Mouse (Mus musculus): ENCODE data around the gene Cpne8. TPM values are rescaled to one million over a fixed set of nuclear protein-coding genes. Genes with fewer than 3 reads are reported as not detected.

The Cpne8 gene
- polyA plus RNA-seq, 1 experiment from 2014 or later: 13.9 TPM

DNA sequence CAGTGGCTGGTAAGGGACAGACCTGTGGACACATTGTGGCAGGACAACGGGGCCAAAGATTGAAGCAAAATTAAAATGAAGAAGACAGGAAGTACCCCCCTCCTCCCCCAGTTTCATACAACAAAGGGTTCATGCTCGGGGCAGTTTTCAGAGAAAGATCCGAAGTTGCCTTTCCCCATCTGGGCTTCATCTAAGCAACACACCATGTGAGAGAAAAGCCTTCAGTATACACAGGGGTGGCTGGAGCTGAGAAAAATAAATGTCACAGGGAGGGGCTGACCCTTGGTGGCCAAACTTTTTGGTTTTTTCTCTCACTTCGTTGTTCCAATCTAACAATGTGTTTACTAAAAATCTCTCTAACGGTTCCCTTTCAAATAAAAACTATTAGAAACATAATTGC lies 135.8 kb downstream of the Cpne8 start:
- WGBS: 36% methylated on average over 5 of the region's 5 CpGs
- no peak overlapping the region for H3K27ac ChIP-seq (ENCODE audit: low read depth)
- no peak for TF ChIP-seq CTCF (IDR thresholded peaks at IDR 0.05; ENCODE audit: low read depth)
- no peaks in the 10 kb centered on the region for H3K9me3 ChIP-seq (ENCODE audit: low read depth, low read length)
- DNase-seq (peak; percentile 69), ATAC-seq (ENCODE audit: insufficient read depth) (peak; percentile 71; the same call in 1 of the 2 replicates)
- H3K4me1 ChIP-seq (ENCODE audit: insufficient read depth): no peaks in the 10 kb centered on the region
- H3K4me3 ChIP-seq (ENCODE audit: low read depth, low read length): no peak overlapping the region
- H3K27me3 ChIP-seq (ENCODE audit: insufficient read depth, low read length): no peaks in the 10 kb centered on the region
- H3K36me3 ChIP-seq (ENCODE audit: insufficient read depth): no peaks in the 10 kb centered on the region
- H3K9ac ChIP-seq: no peak overlapping the region
- H3K4me2 ChIP-seq: no peak overlapping the region

DNA sequence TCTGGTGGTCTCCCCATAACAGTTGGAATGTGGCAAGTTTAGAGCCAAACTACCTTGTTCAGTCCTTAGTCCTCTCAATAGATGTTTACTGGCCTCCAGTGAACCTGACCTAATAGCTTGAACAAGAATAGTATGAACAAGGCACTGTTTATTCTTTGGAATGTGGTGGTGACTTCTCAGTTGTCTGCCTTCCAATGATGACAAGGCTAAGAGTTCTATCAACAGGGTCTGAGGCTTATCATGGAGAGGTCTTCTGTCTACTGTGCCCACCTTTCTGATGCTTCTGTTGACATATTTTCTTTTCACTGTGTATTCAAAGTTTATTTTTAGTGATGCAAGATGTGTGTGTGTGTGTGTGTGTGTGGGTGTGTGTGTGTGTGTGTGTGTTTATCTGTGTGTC lies 137.1 kb downstream of the Cpne8 start:
- Histone ChIP-seq H3K27ac (ENCODE audit: low read depth) (no peak overlapping the region), H3K4me2 (no peak overlapping the region), H3K27me3 (ENCODE audit: insufficient read depth, low read length) (no peaks in the 10 kb centered on the region), H3K9ac (no peak overlapping the region), H3K4me3 (ENCODE audit: low read depth, low read length) (no peak overlapping the region), H3K36me3 (ENCODE audit: insufficient read depth) (no peaks in the 10 kb centered on the region), H3K9me3 (ENCODE audit: low read depth, low read length) (no peaks in the 10 kb centered on the region), H3K4me1 (ENCODE audit: insufficient read depth) (no peaks in the 10 kb centered on the region)
- DNase-seq (no peak), ATAC-seq (ENCODE audit: insufficient read depth) (no peak)
- TF ChIP-seq CTCF (IDR thresholded peaks at IDR 0.05; ENCODE audit: low read depth): no peak

DNA sequence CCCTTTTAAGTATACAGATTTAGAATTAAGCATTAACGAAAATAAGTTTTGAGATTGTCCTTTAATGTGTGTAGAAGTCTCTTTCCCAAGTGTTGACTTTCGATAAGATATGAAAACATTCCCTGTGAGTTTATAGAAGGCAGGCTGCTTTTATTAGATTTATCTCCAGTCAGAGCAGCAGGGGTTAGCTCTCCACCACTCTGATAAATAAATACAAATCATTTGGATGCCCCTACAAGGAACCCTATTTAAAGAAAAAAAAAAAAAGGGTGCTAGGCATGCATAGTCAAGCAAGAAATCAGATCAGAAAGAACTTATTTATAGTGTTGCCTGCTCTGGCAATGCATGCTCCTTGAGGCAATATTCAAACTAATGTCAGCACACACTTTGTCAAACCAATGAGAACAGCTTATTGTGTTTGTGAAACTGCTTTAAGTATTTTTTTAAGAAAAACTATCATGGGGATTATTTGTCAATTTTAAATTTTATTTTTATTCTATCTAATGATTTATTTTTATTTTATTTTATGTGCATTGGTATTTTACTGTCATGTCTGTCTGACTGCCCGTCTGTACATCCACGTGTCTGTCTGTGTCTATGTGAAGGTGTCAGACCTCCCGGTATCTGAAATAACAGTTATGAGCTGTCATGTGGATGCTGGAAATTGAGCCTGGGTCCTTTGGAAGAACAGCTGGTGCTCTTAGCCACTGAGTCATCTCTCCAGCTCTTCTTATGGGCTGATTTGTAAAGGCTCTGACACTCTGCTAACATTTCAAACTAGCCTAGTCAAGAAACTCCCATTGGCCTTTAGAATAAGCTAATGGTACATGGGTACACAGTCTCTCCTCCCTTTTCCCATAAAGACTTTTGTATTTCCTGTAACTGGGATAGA lies 142.7 kb downstream of the Cpne8 start:
- Histone ChIP-seq H3K4me1 (ENCODE audit: insufficient read depth) (no peaks in the 10 kb centered on the region), H3K27me3 (ENCODE audit: insufficient read depth, low read length) (no peaks in the 10 kb centered on the region), H3K9me3 (ENCODE audit: low read depth, low read length) (no peaks in the 10 kb centered on the region), H3K4me3 (ENCODE audit: low read depth, low read length) (no peak overlapping the region), H3K27ac (ENCODE audit: low read depth) (no peak overlapping the region), H3K36me3 (ENCODE audit: insufficient read depth) (no peaks in the 10 kb centered on the region), H3K9ac (no peak overlapping the region), H3K4me2 (no peak overlapping the region)
- DNase-seq: peak; percentile 79
- TF ChIP-seq CTCF (IDR thresholded peaks at IDR 0.05; ENCODE audit: low read depth): no peak
- 28% methylated on average over 5 of the region's 5 CpGs for WGBS
- peak; percentile 95 for ATAC-seq (ENCODE audit: insufficient read depth)

DNA sequence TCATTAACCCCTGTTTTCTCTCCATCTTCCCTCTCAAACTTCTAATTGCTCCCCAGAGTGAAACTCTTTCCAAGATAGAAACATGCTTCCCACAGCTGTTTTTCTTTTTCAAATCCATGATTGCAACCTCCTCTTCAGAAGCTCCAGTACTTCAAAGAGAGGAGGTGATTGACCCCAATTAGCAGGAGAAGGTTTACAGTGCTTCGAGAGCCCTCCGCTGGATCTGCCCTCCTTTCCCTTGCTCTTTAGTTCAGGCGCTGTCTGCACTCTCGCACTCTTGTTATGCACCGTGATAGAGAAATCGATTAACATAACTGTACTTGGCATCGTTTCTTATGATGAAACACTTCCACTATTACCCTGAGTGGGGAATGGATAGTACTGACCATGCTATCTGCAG lies 143.5 kb downstream of the Cpne8 start:
- Histone ChIP-seq H3K27me3 (ENCODE audit: insufficient read depth, low read length) (no peaks in the 10 kb centered on the region), H3K27ac (ENCODE audit: low read depth) (no peak overlapping the region), H3K4me1 (ENCODE audit: insufficient read depth) (no peaks in the 10 kb centered on the region), H3K4me2 (peak overlapping the region; percentile 28; the same call in 1 of the 2 replicates), H3K9me3 (ENCODE audit: low read depth, low read length) (no peaks in the 10 kb centered on the region), H3K36me3 (ENCODE audit: insufficient read depth) (no peaks in the 10 kb centered on the region), H3K4me3 (ENCODE audit: low read depth, low read length) (no peak overlapping the region), H3K9ac (no peak overlapping the region)
- DNase-seq (peak; percentile 11), ATAC-seq (ENCODE audit: insufficient read depth) (0 out of 2 replicates have a peak, but pooled peaks have one; percentile 29)
- WGBS: 36% methylated on average over 7 of the region's 7 CpGs
- no peak for TF ChIP-seq CTCF (IDR thresholded peaks at IDR 0.05; ENCODE audit: low read depth)

DNA sequence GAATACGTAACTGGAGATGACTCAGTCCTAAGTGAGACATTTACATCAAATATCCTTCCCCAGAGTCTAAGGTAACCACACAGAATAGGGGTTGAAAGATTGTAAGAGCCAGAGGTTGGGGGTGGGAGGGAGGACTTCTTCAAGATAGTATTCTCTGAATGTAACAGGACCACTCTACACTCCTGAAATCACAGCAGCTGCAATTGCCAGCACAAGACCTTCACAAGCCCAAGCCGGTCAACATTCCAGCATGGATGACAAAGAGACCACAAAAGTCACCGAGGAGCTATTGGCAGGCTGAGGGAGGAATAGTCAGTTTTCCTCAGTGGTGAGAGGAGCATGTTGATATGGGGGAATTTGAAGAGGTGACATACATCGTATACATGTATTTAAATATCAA lies 166.5 kb downstream of the Cpne8 start:
- ATAC-seq (ENCODE audit: insufficient read depth): no peak
- TF ChIP-seq CTCF (IDR thresholded peaks at IDR 0.05; ENCODE audit: low read depth): no peak
- Histone ChIP-seq H3K4me3 (ENCODE audit: low read depth, low read length) (no peak overlapping the region), H3K9me3 (ENCODE audit: low read depth, low read length) (no peaks in the 10 kb centered on the region), H3K27me3 (ENCODE audit: insufficient read depth, low read length) (no peaks in the 10 kb centered on the region), H3K27ac (ENCODE audit: low read depth) (no peak overlapping the region), H3K36me3 (ENCODE audit: insufficient read depth) (no peaks in the 10 kb centered on the region), H3K4me1 (ENCODE audit: insufficient read depth) (no peaks in the 10 kb centered on the region), H3K4me2 (no peak overlapping the region), H3K9ac (no peak overlapping the region)
- no peak for DNase-seq
- 87% methylated on average over 4 of the region's 4 CpGs for WGBS

DNA sequence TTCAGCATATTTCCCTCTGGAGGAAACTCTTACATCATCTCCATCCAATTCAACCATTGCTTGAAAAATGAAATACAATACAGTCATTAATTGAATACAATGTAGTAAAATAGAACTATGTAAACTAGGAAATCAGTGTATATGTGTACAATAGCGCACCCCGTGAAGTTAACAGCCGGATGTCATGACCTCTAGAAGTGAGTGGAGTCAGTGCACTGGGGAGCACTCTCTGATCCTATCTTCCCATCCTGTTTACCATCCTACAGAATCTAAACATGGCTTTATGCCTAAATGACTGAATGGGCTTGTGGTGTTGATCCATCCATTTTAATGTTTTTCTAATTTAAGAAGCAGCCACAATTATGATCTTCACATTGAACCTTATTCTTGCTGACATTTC lies 182.2 kb downstream of the Cpne8 start:
- no peaks in the 10 kb centered on the region for H3K9me3 ChIP-seq (ENCODE audit: low read depth, low read length)
- no peak overlapping the region for H3K9ac ChIP-seq
- H3K4me1 ChIP-seq (ENCODE audit: insufficient read depth): no peaks in the 10 kb centered on the region
- no peaks in the 10 kb centered on the region for H3K36me3 ChIP-seq (ENCODE audit: insufficient read depth)
- no peak for TF ChIP-seq CTCF (IDR thresholded peaks at IDR 0.05; ENCODE audit: low read depth)
- no peak overlapping the region for H3K4me3 ChIP-seq (ENCODE audit: low read depth, low read length)
- DNase-seq: peak; percentile 26
- H3K4me2 ChIP-seq: no peak overlapping the region
- no peaks in the 10 kb centered on the region for H3K27me3 ChIP-seq (ENCODE audit: insufficient read depth, low read length)
- ATAC-seq (ENCODE audit: insufficient read depth): peak; percentile 56; the same call in 1 of the 2 replicates
- WGBS: 33% methylated on average over 3 of the region's 3 CpGs
- H3K27ac ChIP-seq (ENCODE audit: low read depth): no peak overlapping the region

DNA sequence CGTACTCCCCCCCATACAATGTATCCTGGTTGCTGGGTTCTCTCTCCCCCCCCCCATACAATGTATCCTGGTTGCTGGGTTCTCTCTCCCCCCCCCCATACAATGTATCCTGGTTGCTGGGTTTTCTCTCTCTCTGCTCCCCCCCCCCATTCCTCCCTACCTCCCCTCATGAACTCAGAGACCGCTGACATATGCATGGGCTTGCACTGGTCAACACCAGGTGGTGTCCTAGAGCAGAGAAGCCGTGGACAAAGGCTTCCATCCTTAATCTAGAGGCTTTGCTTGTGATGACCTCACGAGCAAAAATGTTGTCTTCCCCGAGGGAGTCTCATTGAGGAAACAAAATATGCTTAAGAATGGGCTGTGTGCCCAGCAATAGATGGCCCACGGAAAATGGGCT lies 187.7 kb downstream of the Cpne8 start:
- Histone ChIP-seq H3K4me1 (ENCODE audit: insufficient read depth) (no peaks in the 10 kb centered on the region), H3K27ac (ENCODE audit: low read depth) (no peak overlapping the region), H3K36me3 (ENCODE audit: insufficient read depth) (no peaks in the 10 kb centered on the region), H3K4me2 (no peak overlapping the region), H3K9me3 (ENCODE audit: low read depth, low read length) (no peaks in the 10 kb centered on the region), H3K27me3 (ENCODE audit: insufficient read depth, low read length) (no peaks in the 10 kb centered on the region), H3K9ac (no peak overlapping the region), H3K4me3 (ENCODE audit: low read depth, low read length) (no peak overlapping the region)
- peak; percentile 11; the same call in 1 of the 2 replicates for TF ChIP-seq CTCF (IDR thresholded peaks at IDR 0.05; ENCODE audit: low read depth)
- WGBS: 79% methylated on average over 6 of the region's 6 CpGs
- no peak for DNase-seq
- no peak for ATAC-seq (ENCODE audit: insufficient read depth)

Measured in lung, embryonic 14.5 days (tissue).